Mouse (Mus musculus): ENCODE results near the gene Tnfsf15.

The Tnfsf15 gene

GRCm38 (mm10) chr4:63686157-63686556 is 58.8 kb downstream of the Tnfsf15 start:
- DNase-seq (ENCODE audit: low read depth in 1 of 2, low spot score in 2 of 2) = no peak

GRCm38 (mm10) chr4:63685253-63685525 is 59.7 kb downstream of the Tnfsf15 start:
- no peak for DNase-seq (ENCODE audit: low read depth in 1 of 2, low spot score in 2 of 2)

GRCm38 (mm10) chr4:63684412-63685252 is 60.3 kb downstream of the Tnfsf15 start:
- DNase-seq (ENCODE audit: low read depth in 1 of 2, low spot score in 2 of 2) = no peak

GRCm38 (mm10) chr4:63683716-63684115 is 61.2 kb downstream of the Tnfsf15 start:
- DNase-seq (ENCODE audit: low read depth in 1 of 2, low spot score in 2 of 2) = no peak

- no peak for DNase-seq (ENCODE audit: low read depth in 1 of 2, low spot score in 2 of 2)
Measured at GRCm38 (mm10) chr4:63683056-63683455, 61.9 kb downstream of the Tnfsf15 start.

- DNase-seq (ENCODE audit: low read depth in 1 of 2, low spot score in 2 of 2) = no peak
Measured at GRCm38 (mm10) chr4:63682441-63682840, 62.5 kb downstream of the Tnfsf15 start.

- no peak for DNase-seq (ENCODE audit: low read depth in 1 of 2, low spot score in 2 of 2)
Measured at GRCm38 (mm10) chr4:63681557-63681956, 63.4 kb downstream of the Tnfsf15 start.
